Mouse (Mus musculus) testis, adult 2 months (tissue): ENCODE results near the gene Gatad2a. TPM values are rescaled to one million over a fixed set of nuclear protein-coding genes. Genes with fewer than 3 reads are reported as not detected.
A peak's percentile ranks its signal among the peaks of the same experiment; 100 is the strongest.

Experiments used
- H3K27ac ChIP-seq: fragments of 200-500 bp; 2 replicates; pipeline ENCODE4 v1.5.1; 2012; ENCODE audit warnings: low read depth, low read length; ENCODE audit not compliant: control insufficient read depth, insufficient read depth
- H3K27me3 ChIP-seq: fragments of 200-500 bp; 2 replicates; pipeline ENCODE4 v1.6.1; 2012; ENCODE audit warnings: mild to moderate bottlenecking, low read length, moderate library complexity; ENCODE audit not compliant: control insufficient read depth, insufficient read depth
- H3K36me3 ChIP-seq: fragments of 200-500 bp; 2 replicates; pipeline ENCODE4 v1.6.1; 2012; ENCODE audit warnings: mild to moderate bottlenecking, low read length; ENCODE audit not compliant: control insufficient read depth, insufficient read depth
- H3K4me1 ChIP-seq: fragments of 200-500 bp; 2 replicates; pipeline ENCODE4 v1.6.1; 2012; ENCODE audit warnings: low read length; ENCODE audit not compliant: control insufficient read depth, insufficient read depth
- H3K4me3 ChIP-seq: fragments of 200-500 bp; 2 replicates; pipeline ENCODE4 v1.5.1; 2012; ENCODE audit warnings: low read depth, mild to moderate bottlenecking, low read length, moderate library complexity, mixed read lengths; ENCODE audit not compliant: control insufficient read depth
- CTCF ChIP-seq: fragments of 200-500 bp; IDR thresholded peaks from 2 replicates; pipeline ENCODE4 v1.5.1; 2012; ENCODE audit warnings: low read depth, mild to moderate bottlenecking, inconsistent platforms, low read length, moderate library complexity; ENCODE audit not compliant: control insufficient read depth, insufficient read depth, insufficient replicate concordance
- POLR2A ChIP-seq: fragments of 200-500 bp; IDR thresholded peaks from 2 replicates; pipeline ENCODE4 v1.6.1; 2012; ENCODE audit warnings: low read depth, mild to moderate bottlenecking, inconsistent platforms, low read length, moderate library complexity; ENCODE audit not compliant: control insufficient read depth
- polyA plus RNA-seq: library from polyadenylated mRNA; depleted of rRNA; stranded (reverse); fragments of >200 nt; gene quantifications from 2 replicates; pipeline ENCODE4 v1.2.3, GENCODE M21; 2012

The Gatad2a gene
- polyA plus RNA-seq, 1 experiment = 80.8 TPM

- TF ChIP-seq CTCF = no peak
- no peak for TF ChIP-seq POLR2A
- Histone ChIP-seq H3K27me3 (no peaks in the 10 kb centered on the region), H3K36me3 (no peaks in the 10 kb centered on the region), H3K4me1 (peaks cover 10% of the 10 kb centered on the region), H3K27ac (no peak overlapping the region), H3K4me3 (no peak overlapping the region)
These were observed 25.3 kb downstream of the Gatad2a start for GRCm38 (mm10) chr8:69970880-69971279.

GRCm38 (mm10) chr8:69967291-69967933, 28.8 kb downstream of the Gatad2a start:
- Histone ChIP-seq H3K27me3 (no peaks in the 10 kb centered on the region), H3K27ac (no peak overlapping the region), H3K4me1 (no peaks in the 10 kb centered on the region), H3K4me3 (no peak overlapping the region), H3K36me3 (no peaks in the 10 kb centered on the region)
- TF ChIP-seq CTCF (no peak), POLR2A (no peak)

GRCm38 (mm10) chr8:69959241-69959640, 36.9 kb downstream of the Gatad2a start:
- Histone ChIP-seq H3K27ac (peak overlapping the region; percentile 43; the same call in 1 of the 2 replicates), H3K4me3 (peak overlapping the region; percentile 66), H3K36me3 (no peaks in the 10 kb centered on the region), H3K27me3 (no peaks in the 10 kb centered on the region), H3K4me1 (peaks cover 8% of the 10 kb centered on the region)
- no peak for TF ChIP-seq POLR2A
- TF ChIP-seq CTCF = no peak

GRCm38 (mm10) chr8:69957879-69958278, 38.3 kb downstream of the Gatad2a start:
- TF ChIP-seq POLR2A (no peak), CTCF (no peak)
- no peaks in the 10 kb centered on the region for H3K36me3 ChIP-seq
- peaks cover 10% of the 10 kb centered on the region for H3K4me1 ChIP-seq
- peak overlapping the region; percentile 87 for H3K4me3 ChIP-seq
- H3K27me3 ChIP-seq = no peaks in the 10 kb centered on the region
- peak overlapping the region; percentile 51 for H3K27ac ChIP-seq

- Histone ChIP-seq H3K27me3 (no peaks in the 10 kb centered on the region), H3K36me3 (no peaks in the 10 kb centered on the region), H3K27ac (peak overlapping the region; percentile 63), H3K4me3 (peak overlapping the region; percentile 87), H3K4me1 (peaks cover 10% of the 10 kb centered on the region)
- TF ChIP-seq POLR2A (no peak), CTCF (no peak)
These were observed 38.8 kb downstream of the Gatad2a start for GRCm38 (mm10) chr8:69957419-69957818.

DNA sequence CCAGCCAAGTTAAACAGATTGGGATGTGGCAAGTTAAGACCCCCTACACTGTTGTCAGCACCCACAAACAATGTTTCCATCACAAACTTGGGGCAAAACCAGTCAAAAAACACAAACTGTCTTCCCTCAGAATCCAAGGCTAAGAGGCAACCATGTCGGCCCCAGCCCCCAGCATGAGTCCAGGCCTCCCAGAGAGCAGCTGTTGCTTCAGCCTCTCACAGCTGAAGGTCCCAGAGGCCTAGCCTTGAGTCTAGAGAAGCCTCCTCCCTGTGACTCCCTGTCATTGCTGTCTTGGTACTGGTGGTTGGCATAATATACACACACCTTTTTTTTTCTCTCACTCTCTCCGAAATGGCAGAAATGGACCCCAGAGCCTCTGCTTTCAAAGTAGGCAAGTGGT, 39.5 kb downstream of the Gatad2a start:
- H3K4me1 ChIP-seq = peaks cover 10% of the 10 kb centered on the region
- no peaks in the 10 kb centered on the region for H3K36me3 ChIP-seq
- no peaks in the 10 kb centered on the region for H3K27me3 ChIP-seq
- TF ChIP-seq POLR2A = no peak
- no peak for TF ChIP-seq CTCF
- H3K4me3 ChIP-seq = peak overlapping the region; percentile 87
- peak overlapping the region; percentile 63; the same call in 1 of the 2 replicates for H3K27ac ChIP-seq

GRCm38 (mm10) chr8:69954642-69955041, 41.5 kb downstream of the Gatad2a start:
- Histone ChIP-seq H3K36me3 (no peaks in the 10 kb centered on the region), H3K27me3 (no peaks in the 10 kb centered on the region), H3K4me3 (peak overlapping the region; percentile 39), H3K27ac (no peak overlapping the region), H3K4me1 (peaks cover 10% of the 10 kb centered on the region)
- TF ChIP-seq CTCF (no peak), POLR2A (no peak)

DNA sequence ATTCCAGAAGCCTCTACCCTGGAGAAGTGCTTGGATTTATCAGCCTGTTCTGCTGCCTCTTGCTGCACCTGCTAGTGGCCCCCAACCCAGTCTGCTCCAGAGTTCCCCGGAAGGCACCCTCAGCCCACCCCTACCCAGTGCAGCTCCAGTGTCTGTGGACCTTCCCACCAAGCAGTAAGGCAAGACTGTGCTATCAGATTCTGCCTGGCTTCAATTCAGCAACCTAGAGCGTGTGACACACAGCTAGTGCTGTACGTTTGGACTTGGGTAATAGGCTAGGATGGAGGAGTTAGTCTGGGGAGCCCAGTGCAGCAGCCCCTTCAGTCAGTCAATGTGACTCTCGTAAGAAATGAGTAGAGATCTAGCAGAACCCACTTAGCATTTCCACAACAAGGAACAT, 42.0 kb downstream of the Gatad2a start:
- peaks cover 10% of the 10 kb centered on the region for H3K4me1 ChIP-seq
- no peak overlapping the region for H3K27ac ChIP-seq
- H3K27me3 ChIP-seq = no peaks in the 10 kb centered on the region
- peak overlapping the region; percentile 21 for H3K4me3 ChIP-seq
- H3K36me3 ChIP-seq = peaks cover 1% of the 10 kb centered on the region; the same call in 1 of the 2 replicates
- TF ChIP-seq POLR2A = no peak
- no peak for TF ChIP-seq CTCF
